Mouse (Mus musculus) kidney, adult 18-20 months (tissue): ENCODE data around the gene Fbxl17.

Source experiments
- DNase-seq: peaks from one replicate; pipeline ENCODE4 v3.0.0; 2021

Fbxl17 gene

DNA sequence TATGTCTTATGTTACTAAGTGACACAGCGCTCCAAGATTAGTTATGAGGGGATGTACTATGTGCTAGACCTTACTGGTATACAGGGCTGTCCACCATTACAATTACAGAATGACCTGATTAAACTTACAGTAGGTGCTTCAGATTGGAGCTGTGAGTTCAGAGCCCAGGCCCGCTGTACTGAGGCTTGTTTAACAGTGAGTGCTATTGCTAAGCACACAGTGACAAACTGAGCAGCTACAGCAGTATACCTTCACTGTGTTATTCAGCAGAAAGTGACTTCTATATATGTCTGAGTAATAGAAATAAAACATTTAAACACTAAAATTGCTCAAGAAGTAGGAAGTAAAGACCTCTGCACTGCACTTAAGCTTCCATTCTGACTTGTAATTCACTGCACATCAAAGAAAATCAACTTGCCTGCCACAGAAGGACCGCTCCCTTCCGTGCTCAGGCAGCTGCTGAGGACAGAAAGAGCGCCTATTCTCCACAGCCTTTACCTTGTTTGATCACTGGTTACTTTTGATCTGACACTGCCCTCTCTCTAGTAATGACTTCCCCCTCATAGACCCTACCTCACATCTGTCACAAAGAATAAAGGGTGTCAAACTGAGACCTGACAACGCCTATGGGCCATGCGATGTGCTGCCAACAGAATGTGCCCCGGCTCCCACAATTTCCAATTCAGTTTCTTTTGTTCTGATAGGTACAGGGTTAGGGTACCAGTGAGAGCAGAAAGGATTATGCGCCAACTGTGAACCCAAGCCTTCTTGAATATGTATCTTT is 39.9 kb downstream of the Fbxl17 start:
- DNase-seq = no peak

DNA sequence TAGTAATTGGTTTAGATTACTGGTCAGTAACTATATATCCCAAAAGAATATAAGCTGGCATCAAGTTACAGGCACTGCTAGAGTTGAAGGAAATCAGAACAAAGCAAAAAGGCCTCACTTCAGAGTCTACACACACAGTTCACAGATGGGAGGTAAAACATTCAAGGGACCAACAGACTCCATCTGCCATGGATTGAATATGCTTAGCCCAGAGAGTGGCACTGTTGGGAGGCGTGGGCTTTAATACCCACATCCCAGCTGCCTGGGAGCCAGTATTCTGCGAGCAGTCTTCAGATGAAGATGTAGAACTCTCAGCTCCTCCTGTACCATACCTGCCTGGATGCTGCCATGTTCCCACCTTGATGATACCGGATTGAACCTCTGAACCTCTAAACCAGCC is 41.8 kb downstream of the Fbxl17 start:
- no peak for DNase-seq

DNA sequence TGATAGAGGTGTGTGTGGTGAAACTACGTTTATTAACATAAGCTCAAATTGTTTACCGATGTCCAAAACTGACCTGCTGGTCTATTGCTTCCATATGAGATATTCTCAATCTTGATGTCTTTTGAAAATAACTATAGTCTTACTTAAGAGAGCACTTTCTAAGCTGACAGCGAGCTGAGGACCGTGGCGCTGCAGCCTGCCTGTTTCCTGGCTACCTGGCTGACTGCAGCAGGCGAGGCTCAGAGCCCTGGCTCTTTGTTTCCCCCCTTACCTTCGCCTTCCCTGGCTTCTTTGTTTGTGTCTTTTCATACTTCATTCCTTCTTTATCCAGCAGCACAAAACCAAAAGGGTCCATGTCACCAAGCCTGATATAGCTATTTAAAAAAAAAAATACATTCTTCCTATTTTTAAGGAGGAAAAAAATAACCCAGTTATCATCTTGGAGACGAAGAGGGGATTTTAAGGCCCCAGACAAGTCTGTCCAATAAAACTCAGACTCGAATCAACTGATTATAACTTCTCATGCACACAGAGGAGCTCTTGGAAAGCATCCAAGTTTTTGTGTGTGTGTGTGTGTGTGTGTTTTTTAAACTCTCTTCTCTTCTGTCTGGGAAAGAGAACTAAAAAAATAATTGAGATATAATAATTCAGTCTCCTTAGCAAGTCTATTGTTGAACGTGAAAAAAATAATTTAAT is 48.4 kb downstream of the Fbxl17 start:
- DNase-seq = no peak

DNA sequence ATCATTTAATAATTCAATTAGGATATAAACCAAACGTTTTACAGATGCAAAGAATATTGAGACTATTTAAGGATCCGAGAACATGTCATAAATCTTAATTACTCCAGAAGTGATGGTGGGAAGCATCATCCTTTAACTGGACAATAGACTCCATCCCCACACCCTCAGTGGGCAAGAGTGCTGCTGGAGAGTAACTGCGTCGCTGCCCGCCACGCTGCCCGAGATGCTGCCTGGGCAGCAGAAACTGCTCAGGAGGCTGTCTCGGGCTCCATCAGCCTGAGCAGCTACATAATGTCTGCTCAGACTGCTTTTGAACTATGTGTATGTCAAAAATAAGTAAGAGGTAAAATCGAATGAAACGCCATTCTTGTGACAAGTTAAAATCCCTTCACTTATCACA is 52.1 kb downstream of the Fbxl17 start:
- no peak for DNase-seq

DNA sequence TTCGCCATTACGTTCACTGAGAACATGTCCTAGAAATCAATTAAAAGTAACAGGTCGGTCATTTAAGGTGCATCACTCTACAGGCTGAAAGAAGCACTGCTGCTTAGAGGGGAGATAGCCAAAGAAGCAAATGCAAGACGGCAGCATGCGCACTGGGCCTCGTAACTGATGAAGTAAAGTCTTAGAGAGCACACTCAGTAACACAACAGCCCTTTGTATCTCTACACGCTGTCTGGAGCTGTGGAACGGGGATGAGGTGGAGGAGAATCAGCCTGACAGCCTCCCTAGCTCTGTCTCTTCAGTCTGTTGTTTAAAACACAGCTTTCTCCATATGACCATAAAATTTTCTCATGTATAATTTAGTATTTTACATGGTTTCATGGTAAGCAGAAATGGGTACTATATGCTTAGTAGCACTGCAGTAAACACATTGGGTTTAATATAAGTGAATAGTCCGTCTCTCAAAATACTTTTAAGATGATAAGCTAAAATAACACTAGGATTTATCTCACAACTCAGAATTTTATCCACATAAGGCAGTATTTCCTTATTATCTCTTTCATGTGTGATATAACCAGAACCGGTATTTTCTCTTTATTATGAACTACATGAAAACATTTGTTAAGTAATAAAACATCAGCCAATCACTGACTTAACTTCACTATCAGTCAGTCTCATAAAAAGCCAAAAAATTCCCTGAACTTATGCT is 52.7 kb downstream of the Fbxl17 start:
- no peak for DNase-seq

DNA sequence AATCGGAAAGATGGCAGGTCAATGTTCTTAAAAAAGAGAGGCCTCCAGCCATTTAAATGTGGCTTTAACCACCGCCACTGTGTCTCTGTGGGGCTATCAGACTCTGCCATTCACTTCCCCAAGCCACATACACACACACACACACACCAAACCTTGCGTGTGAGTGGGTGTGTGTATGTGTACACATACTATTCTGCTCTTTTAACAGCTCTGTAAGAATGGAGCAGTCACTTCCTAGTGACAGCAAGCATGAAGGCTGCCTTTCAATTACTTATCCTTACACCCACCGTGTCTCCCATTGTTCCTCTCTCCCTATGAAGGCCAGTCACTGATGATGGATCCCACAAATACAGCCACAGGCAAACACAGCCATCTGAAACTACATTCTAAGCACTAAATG is 54.6 kb downstream of the Fbxl17 start:
- DNase-seq = no peak

DNA sequence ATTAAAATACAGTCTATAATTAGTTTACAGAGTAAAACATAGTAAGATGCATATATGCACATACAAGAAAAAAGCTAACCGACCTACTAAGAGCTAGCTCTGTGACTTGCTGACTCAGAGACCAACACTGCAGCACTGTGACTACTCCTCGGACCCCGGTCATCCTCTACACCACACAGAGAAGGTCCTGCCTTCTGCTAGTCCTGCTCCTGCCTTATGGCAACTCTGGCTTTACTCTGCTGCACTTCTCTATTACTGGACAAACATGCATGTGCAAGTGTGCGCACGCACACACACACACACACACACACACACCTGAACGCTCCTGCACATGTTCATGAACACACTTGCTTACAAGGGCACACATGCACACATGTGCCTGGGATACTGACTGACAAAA is 62.4 kb downstream of the Fbxl17 start:
- no peak for DNase-seq

DNA sequence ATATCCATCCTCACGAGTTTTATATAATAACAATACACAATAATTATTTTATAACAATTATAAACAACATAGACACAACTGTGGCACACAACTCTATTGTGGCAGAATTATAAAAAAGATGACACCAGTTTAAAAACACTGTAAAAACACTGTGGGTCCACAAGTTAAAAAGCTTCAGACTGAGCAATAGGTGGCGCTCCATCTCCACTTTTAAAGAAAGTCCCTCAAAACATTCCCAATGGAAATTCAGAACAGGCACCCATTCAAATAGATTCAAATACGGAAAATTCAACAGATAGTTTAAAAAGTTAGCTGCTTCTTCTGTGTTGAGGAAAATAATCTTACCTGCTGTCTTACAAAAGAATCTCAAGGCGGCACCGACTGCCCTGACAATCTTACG is 65.7 kb downstream of the Fbxl17 start:
- no peak for DNase-seq

DNA sequence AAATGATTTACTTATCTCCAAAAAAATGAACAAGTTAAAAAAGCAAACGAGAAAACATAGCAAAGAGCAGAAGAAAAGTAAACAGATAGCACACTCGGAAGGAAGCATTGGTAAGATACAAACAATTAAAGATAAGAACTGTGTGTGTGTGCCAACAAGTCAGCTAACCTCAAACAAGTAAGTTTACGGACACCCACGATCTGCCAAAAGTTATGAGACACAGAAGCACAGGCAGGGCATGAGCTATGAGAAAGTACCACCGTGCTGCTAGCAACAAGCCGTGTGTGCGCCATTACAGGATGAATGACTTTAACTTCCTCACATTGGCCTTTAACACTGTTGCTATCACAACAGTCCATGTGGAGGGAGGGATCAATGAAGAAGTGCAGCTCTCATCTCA is 68.2 kb downstream of the Fbxl17 start:
- no peak for DNase-seq

DNA sequence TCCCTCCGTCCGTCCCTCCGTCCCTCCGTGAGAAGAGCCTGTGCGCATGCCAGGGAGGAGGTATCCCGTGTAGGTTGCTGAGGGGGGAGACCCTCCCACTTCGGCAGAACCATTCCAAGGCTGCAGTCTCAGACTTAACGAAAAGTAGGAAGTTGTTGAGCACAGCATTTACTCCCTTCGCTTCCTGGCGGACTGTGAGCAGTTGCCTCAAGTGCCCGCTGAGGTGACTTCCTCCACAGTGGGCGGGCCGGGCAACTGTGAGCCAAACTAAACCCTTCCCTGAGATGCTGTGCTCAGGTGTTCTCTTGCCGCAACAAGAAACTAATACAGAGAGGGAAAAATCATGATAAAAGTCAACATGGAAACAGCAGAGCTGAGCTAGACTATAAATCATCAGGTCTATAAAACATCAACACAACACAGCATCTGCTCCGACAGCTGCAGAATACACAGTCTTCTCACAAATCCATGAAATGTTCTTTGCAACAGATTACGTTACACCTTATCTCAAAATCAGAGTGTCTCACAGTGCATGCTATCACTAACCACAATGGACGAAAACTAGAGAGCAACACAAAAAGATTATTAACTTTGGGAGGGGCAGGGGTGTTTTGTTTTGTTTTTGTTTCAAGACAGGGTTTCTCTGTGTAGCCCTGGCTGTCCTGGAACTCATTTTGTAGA is 69.3 kb downstream of the Fbxl17 start:
- no peak for DNase-seq

DNA sequence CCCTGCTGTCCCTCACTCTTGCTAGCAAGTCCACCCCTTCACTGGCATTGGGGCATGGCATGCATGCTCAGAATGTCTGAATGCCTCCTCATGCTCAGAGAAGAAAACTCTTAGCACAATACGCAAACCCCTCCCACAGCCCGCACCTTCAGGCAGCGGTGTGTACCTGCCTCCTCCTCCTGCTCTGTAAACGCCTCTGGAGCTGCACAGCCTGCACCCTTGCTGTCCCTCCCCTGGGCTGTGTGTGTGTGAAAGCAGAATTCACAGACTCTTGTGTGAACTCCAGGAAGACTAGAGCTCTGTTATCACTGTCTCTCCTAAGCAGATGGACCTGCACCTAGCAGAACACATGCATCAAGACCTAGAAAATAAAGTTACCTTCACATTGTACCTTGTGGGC is 76.0 kb downstream of the Fbxl17 start:
- no peak for DNase-seq

DNA sequence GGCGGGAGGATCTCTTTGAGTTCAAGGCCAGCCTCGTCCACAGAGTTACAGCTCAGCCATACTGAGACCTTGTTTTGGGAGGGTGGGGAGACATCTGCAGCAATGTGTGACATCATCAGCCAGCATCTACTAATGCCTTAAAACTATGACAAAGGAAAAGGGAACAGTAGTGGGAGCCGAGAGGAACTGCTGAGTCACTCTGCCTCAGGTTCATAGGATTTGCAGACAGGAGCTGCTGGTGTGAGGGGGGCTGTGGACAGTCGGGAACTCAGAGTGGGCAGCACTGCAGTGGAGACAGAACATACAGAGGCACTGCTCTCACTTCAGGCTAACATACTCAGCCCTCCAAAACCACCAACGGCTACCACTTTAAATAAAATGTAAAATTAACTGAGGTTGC is 77.1 kb downstream of the Fbxl17 start:
- DNase-seq = no peak

DNA sequence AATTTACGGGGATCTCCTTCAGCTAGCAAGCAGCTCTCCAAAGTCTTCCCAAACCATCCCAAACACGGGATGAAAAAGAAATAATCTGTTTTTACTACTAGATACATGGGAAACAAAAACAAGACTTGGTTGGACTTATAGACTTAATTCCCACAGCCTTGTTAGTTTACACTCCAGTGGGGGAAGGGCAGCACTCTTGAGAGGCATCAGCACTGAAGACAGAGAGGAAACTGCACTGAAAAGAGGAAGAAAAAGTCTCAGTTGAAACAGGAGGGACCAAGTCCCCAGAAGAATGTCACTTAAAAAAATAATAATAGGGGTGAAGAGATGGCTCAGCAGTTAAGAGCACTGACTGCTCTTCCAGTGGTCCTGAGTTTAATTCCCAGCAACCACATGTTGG is 78.0 kb downstream of the Fbxl17 start:
- no peak for DNase-seq

DNA sequence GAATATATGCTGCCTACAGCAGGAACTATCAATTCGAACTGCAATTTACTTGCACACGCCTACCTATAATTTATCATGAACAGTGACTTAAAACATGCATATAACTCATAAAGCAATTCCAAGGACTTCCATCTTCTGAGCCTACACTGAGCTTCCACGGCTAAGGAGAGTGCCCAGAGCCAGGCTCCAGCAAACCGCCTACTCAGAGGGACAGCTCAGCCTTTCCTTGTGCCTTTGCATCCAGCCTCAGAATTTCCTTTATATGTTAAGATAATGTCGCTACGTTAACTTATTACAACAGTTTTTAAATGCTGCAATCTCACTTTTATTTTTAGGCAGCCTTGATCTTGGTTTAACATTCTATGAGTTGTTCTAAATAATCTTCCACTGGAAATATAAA is 80.3 kb downstream of the Fbxl17 start:
- no peak for DNase-seq

DNA sequence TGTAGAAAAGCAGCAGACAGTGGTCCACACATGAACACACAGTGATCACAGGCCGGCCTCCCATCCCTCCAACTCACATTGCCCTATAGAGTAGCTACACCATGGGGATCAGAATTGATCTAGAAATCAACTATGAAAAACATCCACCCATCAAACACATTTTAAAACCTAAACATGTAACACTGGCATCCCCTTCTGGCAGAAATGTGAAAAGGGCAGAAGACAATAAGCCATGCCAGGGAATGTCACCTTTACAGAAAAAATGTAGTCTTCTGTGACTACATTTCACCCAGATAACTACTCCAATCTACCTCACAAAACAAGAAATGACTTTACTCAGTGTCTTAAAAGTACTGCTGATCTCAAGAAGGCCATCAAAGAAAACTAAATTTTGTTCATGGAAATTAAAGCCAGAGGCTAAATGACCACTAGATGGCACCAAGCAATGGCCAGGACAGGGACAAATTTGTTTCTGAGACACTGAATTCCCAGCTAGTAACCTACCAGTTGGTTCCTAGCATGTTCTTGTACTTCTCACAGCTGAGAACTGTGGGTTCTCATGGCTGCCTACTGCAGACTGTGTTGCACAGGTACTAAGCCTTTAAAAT is 85.7 kb downstream of the Fbxl17 start:
- no peak for DNase-seq

DNA sequence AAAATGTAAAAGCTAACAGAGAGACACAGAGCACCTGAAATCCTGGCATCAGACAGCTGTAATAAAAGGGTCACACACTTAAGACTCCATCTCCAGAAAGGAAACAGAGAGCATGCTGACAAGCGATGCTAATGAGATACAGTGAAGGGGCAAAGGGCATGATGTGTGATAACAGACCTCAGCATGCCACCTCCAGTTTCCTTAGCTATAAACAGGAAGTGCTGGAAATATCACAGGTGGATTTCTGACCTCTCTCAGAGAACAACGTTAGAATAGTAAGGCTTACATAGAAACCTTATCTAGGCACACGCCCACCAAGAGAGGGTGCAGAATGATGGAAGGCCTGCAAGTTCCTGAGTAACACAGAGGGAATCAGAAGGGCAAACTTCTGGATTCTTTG is 88.3 kb downstream of the Fbxl17 start:
- no peak for DNase-seq

DNA sequence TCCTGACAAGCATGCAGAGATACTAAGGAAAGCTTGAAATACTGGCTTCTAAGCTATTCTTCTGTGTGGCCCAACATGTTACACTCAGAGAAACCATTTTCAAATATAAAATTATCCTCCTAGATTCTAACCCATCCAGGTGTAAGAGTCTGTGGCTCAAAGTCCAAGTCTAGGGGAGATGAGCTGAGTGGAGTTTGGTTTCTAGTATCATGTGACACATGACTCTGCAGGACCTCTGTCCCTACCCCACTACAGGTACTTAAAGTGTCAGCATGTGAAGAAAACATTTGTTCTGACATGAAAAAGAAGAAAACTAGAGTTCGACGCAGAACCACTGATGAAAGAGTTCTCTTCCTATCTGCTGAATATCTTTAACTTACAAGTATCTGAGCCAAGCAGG is 89.7 kb downstream of the Fbxl17 start:
- no peak for DNase-seq

DNA sequence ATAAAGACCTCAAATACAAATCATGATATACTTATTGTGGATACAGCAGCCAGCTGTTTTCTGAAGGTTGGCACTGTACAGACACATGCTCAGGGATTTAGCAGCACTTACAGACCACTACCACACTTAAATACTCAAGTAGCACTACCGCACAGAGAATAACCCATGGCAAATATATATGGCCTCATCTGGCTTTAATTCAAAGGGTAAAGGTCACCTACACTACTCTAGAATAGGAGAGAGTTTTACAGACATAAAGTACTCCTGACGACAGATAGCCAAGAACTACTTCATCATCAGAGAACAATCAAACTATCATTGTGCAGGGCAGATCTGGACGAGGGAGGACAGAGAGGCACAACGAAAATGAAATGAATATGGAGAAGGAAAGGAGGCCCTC is 93.9 kb downstream of the Fbxl17 start:
- no peak for DNase-seq

DNA sequence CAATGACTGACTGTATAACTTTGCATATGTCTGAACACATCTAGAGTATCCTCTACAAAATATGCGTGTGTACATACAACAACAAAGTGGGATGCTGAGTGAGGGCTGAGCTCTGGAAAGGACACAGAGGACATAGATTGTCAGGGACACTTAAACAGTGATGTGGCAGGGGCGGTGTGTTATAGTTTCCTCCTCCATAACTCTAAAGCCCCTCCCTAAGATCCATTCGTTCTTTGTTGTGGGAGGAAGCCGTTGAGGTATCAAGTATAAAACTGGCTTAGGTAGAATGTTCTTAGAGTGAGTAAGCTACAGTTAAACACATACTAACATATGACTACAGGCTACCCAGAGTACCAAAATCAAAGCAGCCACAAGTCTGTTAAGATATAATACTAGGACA is 94.3 kb downstream of the Fbxl17 start:
- DNase-seq = no peak

DNA sequence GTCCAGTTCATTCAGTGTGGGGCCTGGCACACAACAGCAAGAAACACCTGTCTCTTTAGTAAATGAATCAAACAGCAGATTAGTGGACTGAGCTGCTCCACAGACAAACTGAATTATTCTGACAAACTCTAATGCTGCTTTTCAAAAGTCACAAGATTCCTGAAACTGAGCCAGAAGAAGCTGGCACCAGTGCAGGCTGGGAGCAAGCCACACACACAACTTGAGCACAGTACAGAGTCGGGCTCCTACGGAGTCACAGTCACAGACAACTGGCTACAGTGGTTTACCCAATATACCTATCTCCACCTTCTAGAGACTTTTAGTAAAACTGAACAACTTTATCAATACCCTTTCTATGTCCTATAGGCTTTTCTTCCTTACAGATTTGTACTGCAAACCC is 94.8 kb downstream of the Fbxl17 start:
- peak; percentile 69 for DNase-seq

DNA sequence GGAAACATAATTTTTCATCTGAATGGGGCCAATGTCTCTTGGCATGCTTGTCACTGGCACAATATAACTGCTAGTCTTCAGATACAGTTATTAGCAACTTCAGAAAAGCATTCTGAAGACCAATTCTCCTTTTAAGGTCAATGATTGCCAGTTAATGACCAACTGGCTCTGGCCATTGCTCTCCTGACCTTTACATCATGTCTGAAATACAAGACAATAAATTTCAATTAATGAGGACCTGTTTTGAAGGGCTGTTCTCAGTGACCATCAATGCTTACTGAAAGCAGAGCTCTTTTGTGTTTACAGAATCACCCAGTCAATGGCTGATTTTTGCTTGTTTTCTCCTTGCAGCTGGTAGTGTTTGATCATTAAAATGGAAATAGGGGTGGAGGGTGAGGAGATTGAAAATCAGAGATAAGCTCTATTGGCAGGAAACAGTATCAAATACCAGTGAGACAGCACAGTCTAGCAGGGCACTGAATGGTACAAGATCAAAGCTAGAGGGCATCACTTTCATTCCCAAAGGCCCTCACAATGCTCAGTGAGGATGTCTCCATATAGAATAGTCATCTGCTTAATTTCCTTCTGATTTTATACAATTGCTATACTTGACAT is 95.9 kb downstream of the Fbxl17 start:
- DNase-seq = no peak
